In the genomic region with DNA sequence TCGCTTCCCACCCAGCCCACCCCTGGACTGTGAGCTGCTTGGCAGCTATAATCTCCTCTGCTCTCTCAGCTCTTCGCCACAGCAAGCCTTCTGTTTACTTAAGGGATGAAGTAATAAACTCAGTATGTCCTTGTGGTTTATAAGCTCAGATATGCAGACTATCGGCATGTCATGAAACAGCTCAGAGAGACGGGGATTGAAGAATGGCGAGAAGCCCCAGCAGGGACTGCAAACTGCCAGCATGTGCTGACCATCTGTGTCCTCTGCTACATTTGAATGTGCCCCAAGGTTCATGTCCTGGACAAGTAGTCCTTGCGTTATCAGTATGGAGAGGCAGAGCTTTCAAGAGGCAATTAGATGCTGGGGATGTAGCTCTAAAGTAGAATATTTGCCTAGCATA, we compare ENCODE assay signal across 21 mouse cellular contexts. TPM values are rescaled to one million over a fixed set of nuclear protein-coding genes. Genes with fewer than 3 reads are reported as not detected.
DNase-seq lines count a peak whose midpoint lies in the region; ATAC-seq and TF ChIP-seq lines count a peak whose summit lies in the region.
"Had no signal": no experiment of that assay in that cellular context is flagged by ENCODE, and none has a peak within 500 bp of the region (broad histone marks: within the 10 kb centered on the region; RNA-seq: fewer than 3 reads in every experiment).

No protein-coding gene starts in this region.

- peaks cover 32% of the 10 kb centered on the region for H3K4me1 ChIP-seq in lung, embryonic 14.5 days (ENCODE audit: insufficient read depth)
- H3K4me1 ChIP-seq in limb, embryonic 15.5 days = peaks cover 16% of the 10 kb centered on the region
- H3K4me1 ChIP-seq: forebrain, embryonic 13.5 days had no signal

- H3K27me3 ChIP-seq in lung, embryonic 14.5 days (ENCODE audit: insufficient read depth, low read length) = no peaks in the 10 kb centered on the region
- no peaks in the 10 kb centered on the region for H3K27me3 ChIP-seq in limb, embryonic 15.5 days
- H3K27me3 ChIP-seq: forebrain, embryonic 13.5 days; limb, embryonic 13.5 days; liver, embryonic 15.5 days; neural tube, embryonic 12.5 days; stomach, embryonic 15.5 days had no signal

- peak; percentile 66 for ATAC-seq in lung, embryonic 14.5 days (ENCODE audit: insufficient read depth)
- ATAC-seq in limb, embryonic 15.5 days (ENCODE audit: insufficient number of reproducible peaks, low FRiP score, low TSS enrichment, low read depth) = no peak
- ATAC-seq: activated CD4-positive, CD25-positive, alpha-beta regulatory T cell, adult 4 months; forebrain, embryonic 13.5 days had no signal

- DNase-seq in cerebellum, postnatal 25 days = peak; percentile 36 to 39
- DNase-seq in cerebellum, adult 8-10 months = no peak
- peak; percentile 73 for DNase-seq in lung, embryonic 14.5 days
- DNase-seq in lung, postnatal 14 days = no peak
- peak; percentile 51 to 63 for DNase-seq in heart, postnatal 10 days
- DNase-seq in natural killer cell, adult 2 months (ENCODE audit: low spot score in 2 of 2) = no peak
- no peak for DNase-seq in kidney, adult 9 months
- DNase-seq: adrenal gland, postnatal 25 days; cerebellum, adult 18-20 months; gastrocnemius, postnatal 14 days; kidney, adult 18-20 months; kidney, postnatal 14 days; spleen, adult 18-20 months had no signal

- no peak overlapping the region for H3K4me2 ChIP-seq in lung, embryonic 14.5 days
- no peak overlapping the region for H3K4me2 ChIP-seq in limb, embryonic 15.5 days
- H3K4me2 ChIP-seq: forebrain, embryonic 13.5 days; hindbrain, embryonic 14.5 days; limb, embryonic 13.5 days; liver, embryonic 15.5 days; neural tube, embryonic 12.5 days; stomach, embryonic 15.5 days had no signal

- H3K9ac ChIP-seq in lung, embryonic 14.5 days = no peak overlapping the region
- no peak overlapping the region for H3K9ac ChIP-seq in limb, embryonic 15.5 days
- H3K9ac ChIP-seq: forebrain, embryonic 13.5 days; hindbrain, embryonic 14.5 days; limb, embryonic 13.5 days; liver, embryonic 15.5 days; neural tube, embryonic 12.5 days; stomach, embryonic 15.5 days had no signal

- H3K27ac ChIP-seq in lung, embryonic 14.5 days (ENCODE audit: low read depth) = peak overlapping the region; percentile 37; the same call in 1 of the 2 replicates
- 0 out of 2 replicates have a peak overlapping the region, but pooled peaks have one; percentile 17 for H3K27ac ChIP-seq in limb, embryonic 15.5 days
- H3K27ac ChIP-seq: forebrain, embryonic 13.5 days; hindbrain, embryonic 14.5 days; limb, embryonic 13.5 days; liver, embryonic 15.5 days; neural tube, embryonic 12.5 days; stomach, embryonic 15.5 days had no signal

- no peak for TF ChIP-seq CTCF in lung, embryonic 14.5 days (IDR thresholded peaks at IDR 0.05; ENCODE audit: low read depth)

- no peak overlapping the region for H3K4me3 ChIP-seq in lung, embryonic 14.5 days (ENCODE audit: low read depth, low read length)
- no peak overlapping the region for H3K4me3 ChIP-seq in limb, embryonic 15.5 days
- H3K4me3 ChIP-seq: forebrain, embryonic 13.5 days; limb, embryonic 13.5 days; liver, embryonic 15.5 days; neural tube, embryonic 12.5 days; stomach, embryonic 15.5 days had no signal

- no peaks in the 10 kb centered on the region for H3K36me3 ChIP-seq in lung, embryonic 14.5 days (ENCODE audit: insufficient read depth)
- no peaks in the 10 kb centered on the region for H3K36me3 ChIP-seq in limb, embryonic 15.5 days
- H3K36me3 ChIP-seq: limb, embryonic 13.5 days; liver, embryonic 15.5 days; neural tube, embryonic 12.5 days; stomach, embryonic 15.5 days had no signal

- 11% methylated on average over 6 of the region's 6 CpGs for WGBS in lung, embryonic 14.5 days
- WGBS in limb, embryonic 15.5 days = 45% methylated on average over 6 of the region's 6 CpGs

- no peaks in the 10 kb centered on the region for H3K9me3 ChIP-seq in lung, embryonic 14.5 days (ENCODE audit: low read depth, low read length)
- H3K9me3 ChIP-seq in limb, embryonic 15.5 days = no peaks in the 10 kb centered on the region
- H3K9me3 ChIP-seq: forebrain, embryonic 13.5 days; limb, embryonic 13.5 days; liver, embryonic 15.5 days; neural tube, embryonic 12.5 days; stomach, embryonic 15.5 days had no signal

- intact Hi-C loops in heart, postnatal 10 days (cut with DNase I) = no loop called here

RNA-seq across cellular contexts. Expression of a gene that starts 7.5 kb away (rescaled TPM):
- 29.6 and 29.8 TPM in 2 replicates for polyA plus RNA-seq in lung, embryonic 14.5 days (2014; fragmentation: Nextera tagmentation; extraction: Ambion mirVana)
- total RNA-seq in heart, postnatal 10 days (2021) = 10 to 100 TPM; 51.8 to 60.1 TPM
- polyA plus RNA-seq in limb, embryonic 15.5 days (2015; fragmentation: Nextera tagmentation; extraction: Ambion mirVana) = 31.6 and 35.4 TPM in 2 replicates

Comparison
In these comparisons a context has a peak if more than half of its experiments do, and no peak if none do; other contexts are left out.
1. DNase-seq: peak in cerebellum, postnatal 25 days (2 of 2), lung, embryonic 14.5 days (single experiment) and heart, postnatal 10 days (2 of 2); none in cerebellum, adult 8-10 months (single experiment), lung, postnatal 14 days (single experiment), natural killer cell, adult 2 months (0 of 2) and kidney, adult 9 months (single experiment).